Mouse (Mus musculus) kidney, postnatal 0 days (tissue): ENCODE measurements around the gene Sptan1. TPM values are rescaled to one million over a fixed set of nuclear protein-coding genes. Genes with fewer than 3 reads are reported as not detected.
A peak's percentile ranks its signal among the peaks of the same experiment; 100 is the strongest.

ENCODE experiments used
- ATAC-seq: fragments of 200-750 bp; cut with Nextera tagmentation; replicated peaks from 2 replicates; pipeline ENCODE4 v1.8.0; 2017; ENCODE audit warnings: low read depth, moderate number of reproducible peaks, moderate TSS enrichment, moderate library complexity; ENCODE audit not compliant: low FRiP score
- DNase-seq: peaks from one replicate; pipeline ENCODE4 v3.0.0-alpha.2; 2016; ENCODE audit warnings: low spot score
- H3K27ac ChIP-seq: fragments of 300-500 bp; sonication (generic); 2 replicates; pipeline ENCODE4 v1.5.1; 2014; ENCODE audit warnings: mild to moderate bottlenecking
- H3K27me3 ChIP-seq: fragments of 300-500 bp; sonication (generic); 2 replicates; pipeline ENCODE4 v1.6.1; 2014; ENCODE audit warnings: low read length, mixed read lengths; ENCODE audit not compliant: insufficient read depth
- H3K36me3 ChIP-seq: fragments of 300-500 bp; sonication (generic); 2 replicates; pipeline ENCODE4 v1.6.1; 2014; ENCODE audit warnings: low read length, mixed read lengths; ENCODE audit not compliant: insufficient read depth
- H3K4me1 ChIP-seq: fragments of 300-500 bp; sonication (generic); replicated peaks from 2 replicates; pipeline ENCODE4 v1.6.1; 2014; ENCODE audit warnings: antibody characterized with exemption, low read length, mixed read lengths; ENCODE audit not compliant: insufficient read depth
- H3K4me2 ChIP-seq: fragments of 300-500 bp; sonication (generic); 2 replicates; pipeline ENCODE4 v1.6.1; 2014; ENCODE audit warnings: mild to moderate bottlenecking, low read length, moderate library complexity, mixed read lengths
- H3K4me3 ChIP-seq: fragments of 300-500 bp; sonication (generic); replicated peaks from 2 replicates; pipeline ENCODE4 v1.5.1; 2014; ENCODE audit warnings: low read depth, low read length
- H3K9ac ChIP-seq: fragments of 300-500 bp; sonication (generic); 2 replicates; pipeline ENCODE4 v1.6.1; 2014; ENCODE audit warnings: low read depth, low read length
- H3K9me3 ChIP-seq: fragments of 300-500 bp; sonication (generic); replicated peaks from 2 replicates; pipeline ENCODE4 v1.6.1; 2016; ENCODE audit warnings: low read length, inconsistent platforms, mixed read lengths
- CTCF ChIP-seq: IDR thresholded peaks from 2 replicates; pipeline ENCODE4 v1.5.1; 2016; ENCODE audit warnings: antibody characterized with exemption, low read depth, mild to moderate bottlenecking, moderate library complexity
- WGBS: fragments of 180-500 bp; shearing (Covaris S2); extraction: QIAGEN DNeasy Blood & Tissue Kit; methylation state at CpG from one replicate; pipeline ENCODE4 v1.1.7; 2014; 5-methylcytosine and 5-hydroxymethylcytosine counted together
- polyA plus RNA-seq: library from polyadenylated mRNA; unstranded; fragments of >200 nt; fragmentation: Nextera tagmentation; extraction: Ambion mirVana; gene quantifications from 2 replicates; pipeline ENCODE4 v1.2.1, GENCODE M21; 2015

The Sptan1 gene
- polyA plus RNA-seq, 1 experiment from 2014 or later = 92.4 TPM

- WGBS = 3% methylated on average over 4 of the region's 4 CpGs
- H3K9ac ChIP-seq = no peak overlapping the region
- no peak overlapping the region for H3K4me3 ChIP-seq
- H3K36me3 ChIP-seq = 0 out of 2 replicates have a peak, but pooled peaks cover 4% of the 10 kb centered on the region
- DNase-seq = peak; percentile 88
- peak; percentile 62 for ATAC-seq
- no peak overlapping the region for H3K4me2 ChIP-seq
- H3K9me3 ChIP-seq = no peaks in the 10 kb centered on the region
- TF ChIP-seq CTCF = peak; percentile 83
- no peaks in the 10 kb centered on the region for H3K27me3 ChIP-seq
- no peak overlapping the region for H3K27ac ChIP-seq
- no peaks in the 10 kb centered on the region for H3K4me1 ChIP-seq
Measured at GRCm38 (mm10) chr2:30042445-30042844, 77.1 kb downstream of the Sptan1 start.

- H3K27ac ChIP-seq = no peak overlapping the region
- 92% methylated on average over 5 of the region's 5 CpGs for WGBS
- no peaks in the 10 kb centered on the region for H3K9me3 ChIP-seq
- H3K9ac ChIP-seq = no peak overlapping the region
- no peak overlapping the region for H3K4me2 ChIP-seq
- H3K36me3 ChIP-seq = 0 out of 2 replicates have a peak, but pooled peaks cover 4% of the 10 kb centered on the region
- no peak for TF ChIP-seq CTCF
- no peaks in the 10 kb centered on the region for H3K4me1 ChIP-seq
- ATAC-seq (no peak), DNase-seq (no peak)
- no peak overlapping the region for H3K4me3 ChIP-seq
- H3K27me3 ChIP-seq = no peaks in the 10 kb centered on the region
Measured at GRCm38 (mm10) chr2:30044550-30044949, 79.2 kb downstream of the Sptan1 start.

DNA sequence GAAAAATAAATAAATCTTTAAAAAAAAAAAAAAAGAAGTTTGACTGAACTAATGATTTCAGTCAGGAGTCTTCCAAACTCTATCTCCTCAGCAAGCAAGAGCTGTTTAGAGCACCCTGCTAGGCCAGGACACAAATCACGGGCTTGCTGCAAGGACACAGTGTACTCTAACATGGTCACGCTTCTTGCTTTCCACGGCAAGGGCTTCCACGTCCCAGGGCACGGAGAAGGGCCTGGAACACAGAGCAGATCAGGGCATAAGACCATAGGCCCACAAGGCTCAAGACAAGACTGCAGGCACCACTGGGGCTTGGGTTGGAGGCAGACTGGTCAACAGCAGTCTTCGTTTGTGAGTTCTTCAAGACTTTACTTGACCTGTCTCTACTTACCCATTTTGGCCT is 81.8 kb downstream of the Sptan1 start:
- DNase-seq (no peak), ATAC-seq (no peak)
- Histone ChIP-seq H3K4me2 (no peak overlapping the region), H3K4me1 (no peaks in the 10 kb centered on the region), H3K27me3 (no peaks in the 10 kb centered on the region), H3K9ac (no peak overlapping the region), H3K36me3 (no peaks in the 10 kb centered on the region), H3K4me3 (no peak overlapping the region), H3K9me3 (no peaks in the 10 kb centered on the region), H3K27ac (no peak overlapping the region)
- no peak for TF ChIP-seq CTCF
- WGBS = 92% methylated on average over 6 of the region's 6 CpGs

DNA sequence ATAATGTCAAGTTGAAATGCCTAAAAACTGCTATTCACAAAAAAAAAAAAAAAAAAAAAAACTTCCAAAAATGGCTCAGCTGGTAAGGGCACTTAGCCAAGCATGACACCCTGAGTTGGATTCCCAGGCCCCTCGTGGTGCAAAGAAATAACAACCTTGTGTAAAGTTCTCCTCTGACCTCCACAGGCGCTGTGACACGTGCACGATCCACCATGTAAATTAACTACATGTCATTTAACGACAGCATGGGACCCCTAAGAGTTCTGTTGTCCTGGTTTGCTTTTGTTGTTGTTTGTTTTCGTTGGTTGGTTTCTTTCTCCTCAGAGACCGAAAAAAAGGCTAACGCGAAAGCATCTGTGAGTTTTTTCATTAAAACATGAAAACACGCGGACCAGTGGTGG is 82.7 kb downstream of the Sptan1 start:
- DNase-seq (peak; percentile 31), ATAC-seq (peak; percentile 48; the same call in 1 of the 2 replicates)
- H3K9ac ChIP-seq = peak overlapping the region; percentile 63
- no peaks in the 10 kb centered on the region for H3K4me1 ChIP-seq
- H3K36me3 ChIP-seq = no peaks in the 10 kb centered on the region
- WGBS = 37% methylated on average over 11 of the region's 11 CpGs
- H3K27me3 ChIP-seq = no peaks in the 10 kb centered on the region
- H3K27ac ChIP-seq = peak overlapping the region; percentile 86
- no peaks in the 10 kb centered on the region for H3K9me3 ChIP-seq
- peak overlapping the region; percentile 53 for H3K4me3 ChIP-seq
- peak overlapping the region; percentile 71 for H3K4me2 ChIP-seq
- TF ChIP-seq CTCF = no peak

DNA sequence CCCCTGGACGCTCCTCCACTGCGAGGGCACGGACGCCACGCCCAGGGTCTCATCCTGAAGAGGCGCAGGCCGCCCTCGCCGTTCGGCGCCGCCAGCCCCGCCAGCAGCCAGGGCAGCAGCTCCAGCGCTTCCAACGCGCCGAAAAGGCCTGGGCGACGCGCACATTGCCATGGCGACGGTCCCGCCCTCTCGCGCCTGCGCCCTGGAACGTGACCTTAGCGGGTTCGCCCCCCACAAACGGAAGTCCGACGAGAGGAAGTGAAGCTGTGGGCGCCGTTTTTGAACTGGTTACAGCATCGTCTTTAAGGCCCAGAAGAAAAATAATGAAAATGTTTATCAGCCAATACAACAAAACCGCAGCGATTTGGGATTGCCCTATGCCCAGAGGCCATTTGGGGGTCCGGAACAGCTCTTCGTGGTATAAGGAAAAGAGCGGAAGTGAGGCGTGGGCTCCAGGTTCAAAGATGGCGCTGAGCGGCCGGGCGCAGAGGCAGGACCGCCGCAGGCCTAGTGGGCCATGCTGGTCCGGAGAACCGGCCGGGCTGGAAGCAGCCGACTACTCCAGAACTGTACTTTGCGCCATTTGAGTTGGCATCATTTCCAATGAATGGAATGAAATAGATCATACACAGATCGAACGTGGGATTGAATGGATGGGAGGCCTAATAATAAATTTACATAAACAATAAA is 83.5 kb downstream of the Sptan1 start, which contains the start of gene Wdr34:
Gene Wdr34, minus strand, starts transcription at position 183 of the 690 bp plus-strand sequence.
- Histone ChIP-seq H3K36me3 (no peaks in the 10 kb centered on the region), H3K4me2 (peak within 1 kb of the TSS; percentile 71), H3K4me3 (peak within 1 kb of the TSS; percentile 53), H3K27ac (peak within 1 kb of the TSS; percentile 86), H3K9ac (peak within 1 kb of the TSS; percentile 63), H3K27me3 (no peaks in the 10 kb centered on the region), H3K9me3 (no peaks in the 10 kb centered on the region), H3K4me1 (no peaks in the 10 kb centered on the region)
- no peak for TF ChIP-seq CTCF
- DNase-seq (peak; percentile 97), ATAC-seq (peak; percentile 92)
- WGBS = under 1% methylated on average over 54 of the region's 54 CpGs

DNA sequence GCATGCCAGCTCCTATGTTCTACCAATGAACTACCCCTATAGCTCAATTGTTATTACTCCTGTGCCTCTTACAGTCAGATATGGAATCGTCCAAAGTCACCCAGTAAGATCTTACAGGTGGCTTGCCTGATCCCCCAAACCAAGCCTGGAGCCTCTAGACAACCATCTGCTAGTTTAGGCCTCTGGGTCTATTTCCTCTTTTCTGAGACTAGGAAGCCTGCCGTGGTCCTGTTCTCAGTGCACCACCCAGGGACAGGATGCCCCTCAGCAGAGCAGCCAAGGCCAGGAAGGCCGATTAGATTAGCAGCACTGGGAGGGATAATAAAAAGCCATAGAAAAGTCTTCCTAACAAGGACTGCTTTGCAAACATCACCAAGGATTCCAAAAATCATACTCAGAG is 84.5 kb downstream of the Sptan1 start:
- Histone ChIP-seq H3K9ac (no peak overlapping the region), H3K27ac (no peak overlapping the region), H3K4me2 (no peak overlapping the region), H3K36me3 (no peaks in the 10 kb centered on the region), H3K27me3 (no peaks in the 10 kb centered on the region), H3K4me1 (no peaks in the 10 kb centered on the region), H3K4me3 (no peak overlapping the region), H3K9me3 (no peaks in the 10 kb centered on the region)
- TF ChIP-seq CTCF = no peak
- WGBS = 88% methylated on average over 3 of the region's 3 CpGs
- DNase-seq = no peak
- no peak for ATAC-seq
